Mouse (Mus musculus): ENCODE measurements around the gene Rarres2.

- TF ChIP-seq CTCF (IDR thresholded peaks at IDR 0.05; ENCODE audit: control insufficient read depth, insufficient read depth, insufficient replicate concordance, low read depth, low read length), result no peak
- TF ChIP-seq POLR2A (IDR thresholded peaks at IDR 0.05; ENCODE audit: control insufficient read depth, low read depth, low read length), result no peak
Observed at GRCm38 (mm10) chr6:48527901-48528300, 44.7 kb downstream of the Rarres2 start.
